Mouse (Mus musculus): ENCODE measurements around the gene Hrh2.

GRCm38 (mm10) chr13:54152421-54152820 is 39.5 kb upstream of the Hrh2 start:
- TF ChIP-seq CTCF (conservative IDR thresholded peaks at IDR 0.05; ENCODE audit: low read length) (peak; percentile 42), NANOG (IDR thresholded peaks at IDR 0.05; ENCODE audit: borderline replicate concordance, low read length) (no peak), POU5F1 (IDR thresholded peaks at IDR 0.05; ENCODE audit: borderline replicate concordance, low read length) (no peak)
